Mouse (Mus musculus) stomach, embryonic 14.5 days (tissue): ENCODE measurements at regions not wholly inside any gene's neighbourhood (a gene's known extent, or its start where the extent isn't known, plus 50 kb on each side); places are given as distances from the start of the nearest gene placed in this dataset.

Experiments
- ATAC-seq: fragments of 200-750 bp; cut with Nextera tagmentation; 2 replicates; pipeline ENCODE4 v1.8.0; 2017; ENCODE audit warnings: low read depth, moderate TSS enrichment; ENCODE audit not compliant: insufficient number of reproducible peaks, insufficient read depth, low FRiP score
- H3K27ac ChIP-seq: fragments of 300-500 bp; sonication (generic); 2 replicates; pipeline ENCODE4 v1.5.1; 2014; ENCODE audit warnings: mild to moderate bottlenecking, low read length, moderate library complexity, mixed read lengths
- H3K27me3 ChIP-seq: fragments of 300-500 bp; sonication (generic); 2 replicates; pipeline ENCODE4 v1.6.1; 2014; ENCODE audit warnings: low read length, control low read depth, mixed read lengths; ENCODE audit not compliant: control insufficient read depth, insufficient read depth
- H3K36me3 ChIP-seq: fragments of 300-500 bp; sonication (generic); 2 replicates; pipeline ENCODE4 v1.6.1; 2014; ENCODE audit warnings: mild to moderate bottlenecking, control low read depth, low read length, moderate library complexity, mixed read lengths; ENCODE audit not compliant: control insufficient read depth, insufficient read depth
- H3K4me1 ChIP-seq: fragments of 300-500 bp; sonication (generic); 2 replicates; pipeline ENCODE4 v1.6.1; 2014; ENCODE audit warnings: low read length, control low read depth, mixed read lengths; ENCODE audit not compliant: control insufficient read depth, insufficient read depth
- H3K4me2 ChIP-seq: fragments of 300-500 bp; sonication (generic); replicated peaks from 2 replicates; pipeline ENCODE4 v1.6.1; 2014; ENCODE audit warnings: low read depth, low read length, control low read depth
- H3K4me3 ChIP-seq: fragments of 300-500 bp; sonication (generic); 2 replicates; pipeline ENCODE4 v1.5.1; 2014; ENCODE audit warnings: low read depth, low read length, control low read depth
- H3K9ac ChIP-seq: fragments of 300-500 bp; sonication (generic); replicated peaks from 2 replicates; pipeline ENCODE4 v1.6.1; 2014; ENCODE audit warnings: low read depth, mild to moderate bottlenecking, control low read depth, low read length, moderate library complexity, mixed read lengths
- H3K9me3 ChIP-seq: fragments of 300-500 bp; sonication (generic); 2 replicates; pipeline ENCODE4 v1.6.1; 2016; ENCODE audit warnings: low read depth, low read length, control low read depth; ENCODE audit not compliant: control insufficient read depth
- WGBS: fragments of 180-500 bp; shearing (Covaris S2); extraction: QIAGEN DNeasy Blood & Tissue Kit; methylation state at CpG from one replicate; pipeline ENCODE4 v1.1.7; 2014; 5-methylcytosine and 5-hydroxymethylcytosine counted together

- Histone ChIP-seq H3K9ac (no peak overlapping the region), H3K4me1 (no peaks in the 10 kb centered on the region), H3K4me2 (no peak overlapping the region), H3K27ac (no peak overlapping the region), H3K9me3 (peaks cover 6% of the 10 kb centered on the region), H3K27me3 (no peaks in the 10 kb centered on the region), H3K36me3 (no peaks in the 10 kb centered on the region), H3K4me3 (no peak overlapping the region)
- WGBS, result 59% methylated on average over 12 of the region's 12 CpGs
- ATAC-seq, result no peak
These were observed 57.7 kb downstream of the Rpl14 start for GRCm38 (mm10) chr9:120628794-120629560.

- ATAC-seq, result no peak
- Histone ChIP-seq H3K4me3 (no peak overlapping the region), H3K36me3 (no peaks in the 10 kb centered on the region), H3K27me3 (no peaks in the 10 kb centered on the region), H3K4me2 (no peak overlapping the region), H3K9ac (no peak overlapping the region), H3K4me1 (no peaks in the 10 kb centered on the region), H3K27ac (no peak overlapping the region), H3K9me3 (peaks cover 6% of the 10 kb centered on the region)
- 75% methylated on average over 11 of the region's 11 CpGs for WGBS
These were observed 58.4 kb downstream of the Rpl14 start for GRCm38 (mm10) chr9:120629609-120630008.

GRCm38 (mm10) chr9:120632821-120633220 lies 61.6 kb downstream of the Rpl14 start:
- H3K4me3 ChIP-seq, result no peak overlapping the region
- H3K27ac ChIP-seq, result no peak overlapping the region
- H3K9me3 ChIP-seq, result no peaks in the 10 kb centered on the region
- H3K36me3 ChIP-seq, result no peaks in the 10 kb centered on the region
- H3K27me3 ChIP-seq, result no peaks in the 10 kb centered on the region
- H3K4me1 ChIP-seq, result no peaks in the 10 kb centered on the region
- no peak for ATAC-seq
- H3K9ac ChIP-seq, result no peak overlapping the region
- no peak overlapping the region for H3K4me2 ChIP-seq
- WGBS, result 89% methylated on average over 10 of the region's 10 CpGs

GRCm38 (mm10) chr9:120642656-120643055 lies 71.4 kb downstream of the Rpl14 start:
- H3K4me3 ChIP-seq, result no peak overlapping the region
- no peaks in the 10 kb centered on the region for H3K27me3 ChIP-seq
- H3K9me3 ChIP-seq, result no peaks in the 10 kb centered on the region
- H3K4me1 ChIP-seq, result no peaks in the 10 kb centered on the region
- no peak overlapping the region for H3K4me2 ChIP-seq
- no peak overlapping the region for H3K27ac ChIP-seq
- no peak for ATAC-seq
- WGBS, result 85% methylated on average over 4 of the region's 4 CpGs
- H3K9ac ChIP-seq, result no peak overlapping the region
- H3K36me3 ChIP-seq, result no peaks in the 10 kb centered on the region

- Histone ChIP-seq H3K9ac (no peak overlapping the region), H3K9me3 (no peaks in the 10 kb centered on the region), H3K4me2 (no peak overlapping the region), H3K4me1 (no peaks in the 10 kb centered on the region), H3K27me3 (no peaks in the 10 kb centered on the region), H3K4me3 (no peak overlapping the region), H3K27ac (no peak overlapping the region), H3K36me3 (no peaks in the 10 kb centered on the region)
- ATAC-seq, result no peak
- WGBS, result 78% methylated on average over 3 of the region's 3 CpGs
These were observed 72.1 kb downstream of the Rpl14 start for GRCm38 (mm10) chr9:120643371-120643770.

- 98% methylated on average over 10 of the region's 10 CpGs for WGBS
- Histone ChIP-seq H3K36me3 (no peaks in the 10 kb centered on the region), H3K27me3 (no peaks in the 10 kb centered on the region), H3K9me3 (no peaks in the 10 kb centered on the region), H3K4me2 (no peak overlapping the region), H3K4me1 (no peaks in the 10 kb centered on the region), H3K27ac (no peak overlapping the region), H3K9ac (no peak overlapping the region), H3K4me3 (no peak overlapping the region)
- ATAC-seq, result no peak
These were observed 74.5 kb downstream of the Rpl14 start for GRCm38 (mm10) chr9:120645776-120646175.

- Histone ChIP-seq H3K27me3 (no peaks in the 10 kb centered on the region), H3K4me1 (no peaks in the 10 kb centered on the region), H3K4me3 (no peak overlapping the region), H3K9ac (no peak overlapping the region), H3K4me2 (no peak overlapping the region), H3K36me3 (no peaks in the 10 kb centered on the region), H3K9me3 (no peaks in the 10 kb centered on the region), H3K27ac (no peak overlapping the region)
- ATAC-seq, result no peak
- WGBS, result 84% methylated on average over 10 of the region's 10 CpGs
These were observed 75.8 kb downstream of the Rpl14 start for GRCm38 (mm10) chr9:120646806-120647667.

GRCm38 (mm10) chr9:120647668-120647955 lies 76.4 kb downstream of the Rpl14 start:
- ATAC-seq, result no peak
- H3K36me3 ChIP-seq, result no peaks in the 10 kb centered on the region
- WGBS, result 69% methylated on average over 7 of the region's 7 CpGs
- H3K27me3 ChIP-seq, result no peaks in the 10 kb centered on the region
- no peak overlapping the region for H3K27ac ChIP-seq
- no peaks in the 10 kb centered on the region for H3K4me1 ChIP-seq
- no peak overlapping the region for H3K4me3 ChIP-seq
- H3K4me2 ChIP-seq, result no peak overlapping the region
- no peak overlapping the region for H3K9ac ChIP-seq
- no peaks in the 10 kb centered on the region for H3K9me3 ChIP-seq
